Mouse (Mus musculus): ENCODE measurements around the gene Thtpa.

The Thtpa gene

DNA sequence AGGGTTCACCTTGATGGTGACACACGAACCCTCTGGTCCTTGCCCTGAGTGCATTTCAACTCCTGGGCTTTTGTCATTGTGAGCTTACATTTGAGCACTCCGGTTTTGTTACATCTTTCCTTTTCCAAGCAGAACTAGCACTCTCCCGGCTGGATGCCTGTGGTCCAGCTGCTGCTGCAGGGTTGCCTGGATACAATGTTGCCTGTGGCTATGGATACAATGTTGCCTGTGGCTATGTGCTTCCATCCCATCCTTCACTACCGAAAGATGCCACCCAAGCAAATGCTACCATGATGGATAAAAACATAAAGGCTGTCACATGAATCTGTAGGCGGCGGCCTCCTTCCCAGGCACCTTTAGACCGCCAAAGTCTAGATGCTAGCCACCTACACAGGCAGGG lies 31.9 kb downstream of the Thtpa start:
- intact Hi-C loops (cut with DNase I), result no loop called here

DNA sequence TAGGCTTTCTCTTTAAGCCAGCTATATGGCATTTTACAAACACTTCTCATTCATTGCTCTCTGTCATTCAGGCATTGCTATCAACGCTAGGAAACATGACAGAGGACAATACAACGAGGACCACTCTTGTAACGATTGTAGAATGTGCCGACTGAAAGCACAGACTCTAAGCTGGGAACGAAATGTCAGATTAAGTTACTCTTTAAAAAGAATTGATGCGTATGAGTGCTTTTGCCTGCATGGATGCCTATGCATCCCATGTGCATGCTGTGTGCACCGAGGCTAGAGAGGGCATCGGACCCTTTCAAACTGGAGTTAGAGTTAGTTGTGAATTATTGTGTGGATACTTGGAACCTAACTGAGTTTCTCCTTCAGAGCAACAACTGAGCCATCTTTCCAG lies 41.1 kb downstream of the Thtpa start:
- intact Hi-C loops (cut with DNase I), result no loop called here

DNA sequence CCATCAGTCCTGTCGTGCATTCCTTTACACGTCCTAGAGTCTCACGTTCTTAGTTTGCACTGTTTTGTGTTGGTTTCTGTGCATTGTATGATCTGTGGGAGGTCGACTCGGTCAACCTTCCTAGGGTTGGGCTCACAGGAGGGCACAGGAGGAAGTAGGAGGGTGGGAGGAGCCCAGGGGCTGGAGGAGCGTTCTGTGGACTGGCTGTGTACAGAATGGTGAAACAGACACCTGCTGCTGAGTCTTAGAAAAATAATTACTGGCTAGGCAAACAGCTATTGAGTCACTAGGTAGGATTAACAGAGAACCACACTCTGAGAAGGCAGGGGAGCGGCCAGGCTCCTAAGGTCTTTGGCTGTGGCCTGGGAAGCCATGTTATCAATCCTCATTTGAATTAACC lies 44.7 kb downstream of the Thtpa start:
- intact Hi-C loops (cut with DNase I), result no loop called here

DNA sequence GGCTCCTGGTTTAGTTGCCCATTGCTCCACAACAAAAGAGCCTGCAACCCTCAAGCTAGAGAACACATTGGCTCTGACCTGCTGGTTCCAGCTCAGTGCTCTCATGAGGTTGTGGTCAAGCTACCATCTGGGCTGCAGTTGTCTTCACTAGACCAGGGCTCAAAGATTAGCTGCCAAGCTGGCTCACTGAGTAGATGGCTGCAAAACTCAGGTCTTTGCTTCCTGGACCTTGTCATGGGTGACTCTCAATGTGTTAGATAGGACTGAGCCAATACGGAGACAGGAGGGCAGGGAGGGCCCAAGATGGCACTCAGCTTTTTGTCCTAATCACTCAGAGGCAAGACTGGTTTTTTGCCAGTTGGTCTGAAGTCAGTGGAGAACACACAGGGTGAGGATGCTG lies 51.7 kb downstream of the Thtpa start:
- intact Hi-C loops (cut with DNase I), result loop anchor here (5.0 kb wide), 1 partner anchor 291 kb away; no protein-coding TSS in a partner anchor

DNA sequence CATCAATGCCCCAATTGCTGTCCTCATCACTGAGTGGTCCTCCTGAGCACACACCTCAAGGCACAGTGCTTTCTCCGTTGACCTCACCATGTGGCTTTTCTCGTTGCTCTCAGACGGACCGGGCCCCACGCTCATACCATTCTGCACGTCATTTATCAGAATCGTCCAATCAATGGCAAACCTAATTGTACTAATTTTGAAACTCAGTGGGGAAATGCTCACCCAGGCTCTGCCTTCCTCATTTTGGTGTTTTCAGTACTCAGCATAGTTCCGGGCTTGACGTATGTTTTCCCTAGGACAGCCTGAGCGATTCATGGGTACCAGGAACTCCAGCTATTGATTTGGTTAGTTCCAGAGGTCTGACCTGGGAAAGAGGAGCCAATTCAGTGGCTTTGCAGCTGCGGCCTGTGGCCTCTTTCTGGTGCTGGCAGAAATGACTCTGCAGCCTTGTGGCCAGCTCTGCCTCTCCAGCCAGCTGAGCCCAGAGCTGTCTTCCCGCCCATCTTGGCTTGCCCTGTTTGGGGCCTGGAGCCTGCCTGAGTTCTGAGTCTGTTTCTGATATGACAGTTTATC lies 52.3 kb downstream of the Thtpa start:
- intact Hi-C loops (cut with DNase I), result loop anchor here (5.0 kb wide), 1 partner anchor 290 kb away; no protein-coding TSS in a partner anchor

DNA sequence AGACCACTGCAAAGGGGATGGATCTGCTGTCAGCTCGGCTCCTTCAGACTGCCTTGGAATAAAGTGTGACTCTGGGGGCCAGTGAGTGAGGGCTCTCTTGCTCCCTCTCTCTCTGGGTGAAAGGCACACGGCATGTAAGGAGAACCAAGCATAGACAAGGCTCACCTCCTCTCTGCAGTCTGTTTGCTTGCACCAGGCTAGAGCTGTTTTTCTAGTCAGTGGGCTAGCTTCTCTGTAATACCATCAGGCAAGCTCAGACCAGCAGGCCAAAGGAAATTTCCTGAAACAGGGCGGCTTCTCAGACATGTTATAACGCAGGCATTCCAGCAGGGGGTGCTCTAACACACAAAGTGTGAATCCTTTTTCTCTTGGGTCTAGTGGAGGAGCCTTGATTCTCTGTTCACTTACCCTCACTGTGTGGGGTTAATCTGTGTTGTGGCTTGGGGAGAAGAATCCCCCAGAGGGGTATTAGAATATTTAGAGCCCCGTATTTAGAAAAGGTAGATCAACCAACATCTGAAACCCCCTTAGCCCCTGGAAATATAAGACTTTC lies 53.9 kb downstream of the Thtpa start:
- intact Hi-C loops (cut with DNase I), result loop anchor here (2.0 to 5.0 kb wide), 2 partner anchors 66 to 289 kb away; no protein-coding TSS in a partner anchor

Data from adrenal gland (tissue).